Mouse (Mus musculus) lung, adult 2 months (tissue): ENCODE data around the gene Fgfr4.

ENCODE experiments used
- CTCF ChIP-seq: fragments of 200-500 bp; IDR thresholded peaks from 2 replicates; pipeline ENCODE4 v1.5.1; 2011; ENCODE audit warnings: mild to moderate bottlenecking, low read length, control low read depth; ENCODE audit not compliant: insufficient read depth
- POLR2A ChIP-seq: fragments of 200-500 bp; IDR thresholded peaks from 2 replicates; pipeline ENCODE4 v1.6.1; 2011; ENCODE audit warnings: low read depth, mild to moderate bottlenecking, control low read depth, low read length, borderline replicate concordance; ENCODE audit errors: extremely low read depth

DNA sequence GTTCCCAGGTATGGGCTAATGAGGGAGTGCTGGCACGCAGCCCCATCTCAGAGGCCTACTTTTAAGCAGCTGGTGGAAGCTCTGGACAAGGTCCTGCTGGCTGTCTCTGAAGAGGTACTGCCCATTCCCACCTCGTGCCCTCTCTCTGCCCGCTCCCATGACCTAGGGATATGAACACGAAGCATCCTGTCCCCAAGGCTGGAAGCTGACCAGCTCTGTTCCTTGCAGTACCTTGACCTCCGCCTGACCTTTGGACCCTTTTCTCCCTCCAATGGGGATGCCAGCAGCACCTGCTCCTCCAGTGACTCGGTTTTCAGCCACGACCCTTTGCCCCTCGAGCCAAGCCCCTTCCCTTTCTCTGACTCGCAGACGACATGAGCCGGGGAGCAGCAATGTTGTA, 15.4 kb downstream of the Fgfr4 start:
- TF ChIP-seq CTCF (no peak), POLR2A (no peak)
